Mouse (Mus musculus) kidney, adult 10 weeks (tissue): ENCODE results near the gene Ctsq. TPM values are rescaled to one million over a fixed set of nuclear protein-coding genes. Genes with fewer than 3 reads are reported as not detected.

Experiments used
- polyA plus RNA-seq: library from polyadenylated mRNA; stranded (reverse); fragments of 350-450 nt; fragmentation: Illumina TruSeq; extraction: RNeasy Lipid Tissue Mini Kit (QIAGEN cat#74804); gene quantifications from one replicate; pipeline ENCODE4 v1.2.3, GENCODE M21; 2014; ENCODE audit warnings: low read depth, low replicate concordance

Gene Ctsq
- not detected for polyA plus RNA-seq

GRCm38 (mm10) chr13:61040531-61040930 is at the start of gene Ctsq:
Gene Ctsq, minus strand, starts transcription at chr13:61040631.

GRCm38 (mm10) chr13:61005859-61006258 is 34.6 kb downstream of the Ctsq start, which contains the start of gene Ctsj:
Gene Ctsj, minus strand, starts transcription at chr13:61005959.

Other genes starting within 250 kb of the Ctsq start
- not detected for gene Ctsll3, start 237.8 kb downstream of the Ctsq start, polyA plus RNA-seq
- gene 4930486L24Rik, start 176.2 kb downstream of the Ctsq start, polyA plus RNA-seq: not detected
- gene Gm49392, start 143.7 kb downstream of the Ctsq start, polyA plus RNA-seq: not detected
- 2.2 TPM for gene Ctla2b, start 143.2 kb downstream of the Ctsq start, polyA plus RNA-seq
- not detected for gene Tpbpb, start 135.8 kb downstream of the Ctsq start, polyA plus RNA-seq
- 2.3 TPM for gene Gm49393, start 105.0 kb downstream of the Ctsq start, polyA plus RNA-seq
- gene Gm49391, start 104.1 kb downstream of the Ctsq start, polyA plus RNA-seq: 5.3 TPM
- gene Ctla2a, start 104.0 kb downstream of the Ctsq start, polyA plus RNA-seq: 34.5 TPM
- gene Tpbpa, start 98.6 kb downstream of the Ctsq start, polyA plus RNA-seq: not detected
- gene Ctsj, start 34.7 kb downstream of the Ctsq start, polyA plus RNA-seq: not detected
- gene Ctsr, start 123.6 kb upstream of the Ctsq start, polyA plus RNA-seq: not detected
- not detected for gene Cts6, start 162.8 kb upstream of the Ctsq start, polyA plus RNA-seq
- not detected for gene Cts8, start 214.7 kb upstream of the Ctsq start, polyA plus RNA-seq
- gene Gm49398, start 248.2 kb upstream of the Ctsq start, polyA plus RNA-seq: not detected